Mouse (Mus musculus): ENCODE measurements around the gene Elmo1. TPM values are rescaled to one million over a fixed set of nuclear protein-coding genes. Genes with fewer than 3 reads are reported as not detected.

Elmo1 gene
- total and polyA plus RNA-seq, 3 experiments: 5.2 to 7.6 TPM; not detected in 1

- Histone ChIP-seq H3K9me3 (replicated peaks; ENCODE audit: insufficient read depth, low read length) (no peaks in the 10 kb centered on the region), H3K27me3 (ENCODE audit: control insufficient read depth in 1 of 2, insufficient read depth in 2 of 2, low read length in 2 of 2) (no peaks in the 10 kb centered on the region), H3K27ac (ENCODE audit: control insufficient read depth, low read depth, low read length) (no peak overlapping the region), H3K4me3 (ENCODE audit: control insufficient read depth in 1 of 2, insufficient read depth in 1 of 2, low read depth in 2 of 2, low read length in 2 of 2) (no peak overlapping the region), H3K4me1 (ENCODE audit: control insufficient read depth in 1 of 2, insufficient read depth in 2 of 2, low read length in 2 of 2) (no peaks in the 10 kb centered on the region; a peak in 1 of 4 replicates), H3K36me3 (ENCODE audit: control insufficient read depth in 1 of 2, insufficient read depth in 2 of 2, low read length in 2 of 2) (no peaks in the 10 kb centered on the region), H3K9ac (ENCODE audit: control insufficient read depth, low read depth, low read length, poor library complexity, severe bottlenecking) (no peak overlapping the region), H3K79me2 (ENCODE audit: control insufficient read depth, insufficient read depth, low read length, poor library complexity) (no peaks in the 10 kb centered on the region)
- no peak for TF ChIP-seq E2F4 (IDR thresholded peaks at IDR 0.05; ENCODE audit: borderline replicate concordance, low read depth, low read length)
- DNase-seq (ENCODE audit: low read depth, low spot score): no peak
Measured at GRCm38 (mm10) chr13:20101691-20102090, 11.3 kb downstream of the Elmo1 start.

- no peak overlapping the region for H3K9ac ChIP-seq (ENCODE audit: control insufficient read depth, low read depth, low read length, poor library complexity, severe bottlenecking)
- H3K27me3 ChIP-seq (ENCODE audit: control insufficient read depth in 1 of 2, insufficient read depth in 2 of 2, low read length in 2 of 2): no peaks in the 10 kb centered on the region
- H3K4me3 ChIP-seq (ENCODE audit: control insufficient read depth in 1 of 2, insufficient read depth in 1 of 2, low read depth in 2 of 2, low read length in 2 of 2): no peak overlapping the region
- H3K9me3 ChIP-seq (replicated peaks; ENCODE audit: insufficient read depth, low read length): no peaks in the 10 kb centered on the region
- no peak overlapping the region for H3K27ac ChIP-seq (ENCODE audit: control insufficient read depth, low read depth, low read length)
- H3K4me1 ChIP-seq (ENCODE audit: control insufficient read depth in 1 of 2, insufficient read depth in 2 of 2, low read length in 2 of 2): no peaks in the 10 kb centered on the region
- H3K36me3 ChIP-seq (ENCODE audit: control insufficient read depth in 1 of 2, insufficient read depth in 2 of 2, low read length in 2 of 2): no peaks in the 10 kb centered on the region
- H3K79me2 ChIP-seq (ENCODE audit: control insufficient read depth, insufficient read depth, low read length, poor library complexity): no peaks in the 10 kb centered on the region
- DNase-seq (ENCODE audit: low read depth, low spot score): no peak
- TF ChIP-seq POLR2A (IDR thresholded peaks at IDR 0.05; ENCODE audit: control insufficient read depth in 1 of 2, insufficient read depth in 1 of 2, low read depth in 1 of 2, low read length in 2 of 2, poor library complexity in 1 of 2): no peak
- TF ChIP-seq KAT2A (conservative IDR thresholded peaks at IDR 0.05; ENCODE audit: low read depth, low read length): no peak
- TF ChIP-seq ZC3H11A (IDR thresholded peaks at IDR 0.05; ENCODE audit: low read depth, low read length): no peak
Measured at GRCm38 (mm10) chr13:20104791-20105190, 14.4 kb downstream of the Elmo1 start.

- Histone ChIP-seq H3K27ac (ENCODE audit: control insufficient read depth, low read depth, low read length) (no peak overlapping the region), H3K9ac (ENCODE audit: control insufficient read depth, low read depth, low read length, poor library complexity, severe bottlenecking) (no peak overlapping the region), H3K9me3 (replicated peaks; ENCODE audit: insufficient read depth, low read length) (no peaks in the 10 kb centered on the region), H3K36me3 (ENCODE audit: control insufficient read depth in 1 of 2, insufficient read depth in 2 of 2, low read length in 2 of 2) (no peaks in the 10 kb centered on the region), H3K27me3 (ENCODE audit: control insufficient read depth in 1 of 2, insufficient read depth in 2 of 2, low read length in 2 of 2) (no peaks in the 10 kb centered on the region), H3K4me3 (ENCODE audit: control insufficient read depth in 1 of 2, insufficient read depth in 1 of 2, low read depth in 2 of 2, low read length in 2 of 2) (no peak overlapping the region), H3K4me1 (ENCODE audit: control insufficient read depth in 1 of 2, insufficient read depth in 2 of 2, low read length in 2 of 2) (no peaks in the 10 kb centered on the region), H3K79me2 (ENCODE audit: control insufficient read depth, insufficient read depth, low read length, poor library complexity) (no peaks in the 10 kb centered on the region)
- no peak for DNase-seq (ENCODE audit: low read depth, low spot score)
- TF ChIP-seq GABPA (IDR thresholded peaks at IDR 0.05; ENCODE audit: low read depth, low read length): no peak
Measured at GRCm38 (mm10) chr13:20105996-20106395, 15.6 kb downstream of the Elmo1 start.

GRCm38 (mm10) chr13:20107953-20108498 lies 17.6 kb downstream of the Elmo1 start:
- Histone ChIP-seq H3K4me1 (ENCODE audit: control insufficient read depth in 1 of 2, insufficient read depth in 2 of 2, low read length in 2 of 2) (no peaks in the 10 kb centered on the region), H3K4me3 (ENCODE audit: control insufficient read depth in 1 of 2, insufficient read depth in 1 of 2, low read depth in 2 of 2, low read length in 2 of 2) (no peak overlapping the region), H3K79me2 (ENCODE audit: control insufficient read depth, insufficient read depth, low read length, poor library complexity) (no peaks in the 10 kb centered on the region), H3K36me3 (ENCODE audit: control insufficient read depth in 1 of 2, insufficient read depth in 2 of 2, low read length in 2 of 2) (no peaks in the 10 kb centered on the region), H3K9me3 (replicated peaks; ENCODE audit: insufficient read depth, low read length) (no peaks in the 10 kb centered on the region), H3K27me3 (ENCODE audit: control insufficient read depth in 1 of 2, insufficient read depth in 2 of 2, low read length in 2 of 2) (no peaks in the 10 kb centered on the region), H3K27ac (ENCODE audit: control insufficient read depth, low read depth, low read length) (no peak overlapping the region), H3K9ac (ENCODE audit: control insufficient read depth, low read depth, low read length, poor library complexity, severe bottlenecking) (no peak overlapping the region)
- DNase-seq (ENCODE audit: low read depth, low spot score): no peak
- TF ChIP-seq POLR2AphosphoS2 (IDR thresholded peaks at IDR 0.05; ENCODE audit: low read length) (no peak), CHD1 (IDR thresholded peaks at IDR 0.05; ENCODE audit: low read depth, low read length) (no peak), POLR2AphosphoS5 (IDR thresholded peaks at IDR 0.05; ENCODE audit: borderline replicate concordance, low read depth, low read length) (no peak), CHD2 (IDR thresholded peaks at IDR 0.05; ENCODE audit: low read length) (no peak), KAT2A (conservative IDR thresholded peaks at IDR 0.05; ENCODE audit: low read depth, low read length) (no peak), NRF1 (IDR thresholded peaks at IDR 0.05; ENCODE audit: insufficient read depth, low read depth, low read length, poor library complexity, severe bottlenecking) (no peak), ELF1 (IDR thresholded peaks at IDR 0.05; ENCODE audit: low read depth, low read length) (no peak), ZMIZ1 (IDR thresholded peaks at IDR 0.05; ENCODE audit: low read depth, low read length) (no peak), MYB (IDR thresholded peaks at IDR 0.05; ENCODE audit: low read depth, low read length) (no peak), RCOR1 (IDR thresholded peaks at IDR 0.05; ENCODE audit: low read depth, low read length) (no peak), ZKSCAN1 (IDR thresholded peaks at IDR 0.05; ENCODE audit: low read depth, low read length) (no peak), MYC (IDR thresholded peaks at IDR 0.05; ENCODE audit: low read depth, low read length) (no peak), JUND (IDR thresholded peaks at IDR 0.05; ENCODE audit: low read depth, low read length) (no peak), MAFK (IDR thresholded peaks at IDR 0.05; ENCODE audit: borderline replicate concordance, low read depth, low read length) (no peak), GABPA (IDR thresholded peaks at IDR 0.05; ENCODE audit: low read depth, low read length) (no peak), RAD21 (IDR thresholded peaks at IDR 0.05; ENCODE audit: low read depth, low read length) (no peak), MAZ (IDR thresholded peaks at IDR 0.05; ENCODE audit: low read depth, low read length) (no peak), TAL1 (IDR thresholded peaks at IDR 0.05; ENCODE audit: low read length) (no peak), ZC3H11A (IDR thresholded peaks at IDR 0.05; ENCODE audit: low read depth, low read length) (no peak)
